Mouse (Mus musculus): Measurements from ENCODE around the gene Syt2.

GRCm38 (mm10) chr1:134755548-134756189, 109.2 kb downstream of the Syt2 start:
- TF ChIP-seq CTCF (IDR thresholded peaks at IDR 0.05; ENCODE audit: extremely low read depth, insufficient read depth, insufficient read length, insufficient replicate concordance) (no peak), POLR2A (IDR thresholded peaks at IDR 0.05; ENCODE audit: low read depth, low read length) (no peak)

Data from spleen, adult 2 months (tissue).